Mouse (Mus musculus): ENCODE results near the gene Hamp2.
A peak's percentile ranks its signal among the peaks of the same experiment; 100 is the strongest.
"Not testable (repeated sequence)": the region's sequence is repeated elsewhere in the genome, so short reads cannot be mapped to it uniquely, and the experiment has no call there.

Hamp2 gene

DNA sequence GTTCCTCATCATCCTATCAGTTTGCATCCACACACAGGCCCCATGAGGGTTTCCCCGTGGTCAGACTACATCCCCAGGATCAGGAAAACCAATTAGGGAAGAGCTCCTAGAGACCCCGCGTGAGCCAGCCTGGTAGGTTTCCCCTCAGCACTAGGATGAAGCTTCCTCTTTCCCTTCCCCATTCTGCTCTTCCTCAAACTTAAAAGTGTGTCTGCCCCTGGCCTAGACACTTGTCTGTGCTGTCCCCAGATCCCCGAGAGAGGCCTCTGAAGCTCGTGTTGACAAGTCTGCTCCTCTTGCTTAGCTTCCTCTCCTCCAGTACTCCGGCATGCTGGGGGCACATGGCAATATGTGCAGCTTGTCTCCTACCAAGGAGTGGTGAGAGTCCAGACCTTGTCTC, 29.0 kb upstream of the Hamp2 start:
- no peak for DNase-seq (ENCODE audit: low spot score)

DNA sequence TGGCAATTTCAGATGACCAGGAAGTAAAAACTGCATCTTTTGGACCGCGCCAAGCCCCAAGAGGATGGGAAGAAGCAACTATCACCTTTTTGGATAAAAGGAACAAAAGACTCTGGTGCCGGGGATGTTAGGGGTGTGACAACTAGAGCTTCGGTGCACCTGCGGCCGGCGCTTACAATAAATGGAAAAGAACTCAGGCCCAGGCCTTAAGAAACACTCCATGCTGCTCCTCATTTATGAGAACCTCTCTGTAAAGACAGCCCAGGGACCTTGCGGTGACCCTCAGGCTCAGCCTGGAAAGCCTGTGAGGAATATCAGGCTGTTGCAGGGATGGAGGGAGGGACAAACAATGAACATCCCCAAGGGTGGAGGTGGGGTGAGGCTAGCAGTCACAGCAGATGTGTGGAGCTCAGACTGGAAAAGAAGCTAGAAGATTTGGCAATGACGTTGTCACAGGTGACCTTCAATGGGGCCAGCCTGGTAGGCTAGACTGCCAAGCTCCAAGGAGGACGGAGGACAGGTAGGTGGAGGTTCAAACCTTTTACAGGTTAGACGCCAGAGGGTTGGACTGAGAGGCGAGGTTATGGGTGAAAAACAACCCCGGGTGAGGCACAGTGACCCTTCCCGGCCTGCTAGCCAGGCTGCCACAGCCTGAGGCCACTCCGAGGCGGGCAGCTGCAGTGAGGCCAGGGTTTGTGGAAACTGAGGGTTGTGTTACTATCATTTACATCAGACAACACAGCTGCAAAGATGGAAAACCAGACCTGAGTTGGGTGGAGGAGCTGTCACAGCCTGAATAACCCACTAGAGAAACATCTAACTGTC, 28.2 kb upstream of the Hamp2 start:
- no peak for DNase-seq (ENCODE audit: low spot score)

DNA sequence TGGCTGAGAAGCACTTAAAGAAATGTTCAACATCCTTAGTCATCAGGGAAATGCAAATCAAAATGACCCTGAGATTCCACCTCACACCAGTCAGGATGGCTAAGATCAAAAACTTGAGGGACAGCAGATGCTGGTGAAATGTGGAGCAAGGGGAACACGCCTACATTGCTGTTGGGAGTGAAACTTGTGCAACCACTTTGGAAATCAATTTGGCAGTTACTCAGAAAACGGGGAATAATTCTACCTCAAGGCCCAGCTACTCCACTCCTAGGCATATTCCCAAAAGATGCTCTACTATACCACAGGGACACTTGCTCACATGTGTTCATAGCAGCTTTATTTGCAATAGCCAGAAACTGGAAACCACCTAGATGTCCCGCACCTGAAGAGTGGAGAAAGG, 25.4 kb upstream of the Hamp2 start:
- not testable (repeated sequence) for DNase-seq (ENCODE audit: low spot score)

DNA sequence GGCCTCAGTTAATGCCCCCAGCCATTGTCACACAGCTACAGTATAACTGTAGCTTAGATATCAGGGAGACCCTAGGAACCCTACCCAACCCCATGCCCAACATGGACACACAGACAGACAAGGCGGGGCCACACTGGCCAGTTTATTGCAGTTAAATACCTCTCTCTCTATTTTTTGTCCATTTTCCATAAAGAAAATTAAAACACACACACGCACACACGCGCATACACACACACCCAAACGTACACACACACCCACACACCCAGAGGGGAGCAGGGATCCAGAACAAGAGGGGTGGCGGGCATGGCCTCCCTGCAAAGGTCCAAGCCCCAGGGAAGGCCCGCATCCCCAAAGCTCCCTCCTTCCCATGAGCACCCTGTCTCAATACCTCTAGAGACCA, 21.4 kb upstream of the Hamp2 start:
- no peak for DNase-seq (ENCODE audit: low spot score)

DNA sequence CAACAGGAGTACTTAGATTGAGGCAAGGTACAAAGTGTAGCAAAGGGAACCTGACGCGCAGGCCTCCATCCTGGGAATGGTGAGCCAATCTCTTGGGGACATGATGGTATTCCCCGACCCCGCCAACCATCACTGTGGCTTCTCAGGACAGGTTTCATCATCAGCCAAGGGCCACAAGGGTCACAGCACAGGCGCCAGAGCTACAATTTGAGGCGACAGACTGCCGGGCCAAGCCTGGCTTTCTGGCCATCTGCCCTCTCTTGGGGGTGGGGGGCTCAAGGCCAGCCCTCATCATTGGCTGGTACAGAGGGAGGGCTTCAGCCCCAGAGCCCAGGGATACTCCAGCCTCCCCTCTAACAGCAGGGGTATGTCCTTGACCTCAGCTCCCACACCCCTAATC, 21.0 kb upstream of the Hamp2 start:
- DNase-seq (ENCODE audit: low spot score): not testable (repeated sequence)

DNA sequence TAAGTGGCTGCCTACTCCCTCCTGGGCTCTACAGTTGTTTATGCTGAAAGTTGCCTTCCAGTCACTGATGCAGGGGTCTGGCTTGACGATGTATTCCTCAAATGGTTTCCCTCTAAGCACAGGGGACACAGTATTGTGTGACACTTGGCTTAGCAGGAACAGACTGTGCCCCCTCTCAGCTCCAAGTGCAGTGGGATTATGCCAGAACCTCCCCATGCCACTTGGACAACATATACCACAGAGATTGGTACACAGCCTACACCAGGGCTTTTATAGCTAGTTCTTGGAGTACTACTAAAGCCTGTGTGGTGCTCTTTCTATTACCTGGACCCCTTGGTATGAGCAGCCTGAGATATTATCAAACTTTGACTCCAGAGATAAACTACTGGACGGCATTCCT, 20.2 kb upstream of the Hamp2 start:
- DNase-seq (ENCODE audit: low spot score): not testable (repeated sequence)

DNA sequence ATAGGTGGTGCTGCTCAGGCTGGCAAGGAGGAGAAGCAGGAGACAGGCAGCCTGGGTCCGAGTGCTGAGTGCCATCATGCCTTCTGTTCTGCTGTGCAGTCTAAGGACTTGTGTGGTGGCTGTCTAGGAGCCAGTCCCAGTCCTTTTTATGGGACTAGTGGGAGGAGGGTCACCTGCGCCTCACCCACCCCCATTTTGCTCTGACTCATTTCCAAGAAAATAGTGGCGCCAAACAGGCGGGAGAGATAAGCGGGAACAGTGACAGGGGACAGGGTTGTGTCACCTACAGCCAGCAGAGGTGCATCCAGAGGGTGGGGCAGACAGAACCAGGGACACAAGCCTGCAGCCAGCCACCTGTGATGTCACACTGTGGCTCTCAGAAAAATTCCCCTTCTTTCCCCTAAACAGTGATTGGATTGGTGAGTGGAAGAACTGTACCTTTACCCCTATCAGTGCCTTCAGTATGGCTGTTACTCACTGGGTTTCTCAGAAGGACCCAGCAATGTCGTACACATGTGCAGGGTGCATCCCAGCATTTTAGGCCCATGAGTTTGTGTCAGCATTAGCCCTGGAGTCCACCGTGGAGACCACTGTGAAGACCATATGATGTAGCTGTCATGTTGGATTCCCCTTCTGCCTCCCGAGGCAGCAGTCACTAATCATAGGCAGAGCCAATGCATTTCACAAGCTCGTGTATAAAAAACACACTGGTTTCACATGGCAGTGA, 19.6 kb upstream of the Hamp2 start, which contains the start of gene Hamp:
Gene Hamp, minus strand, starts transcription at position 124 of the 727 bp plus-strand sequence.
- DNase-seq (ENCODE audit: low spot score): no peak

DNA sequence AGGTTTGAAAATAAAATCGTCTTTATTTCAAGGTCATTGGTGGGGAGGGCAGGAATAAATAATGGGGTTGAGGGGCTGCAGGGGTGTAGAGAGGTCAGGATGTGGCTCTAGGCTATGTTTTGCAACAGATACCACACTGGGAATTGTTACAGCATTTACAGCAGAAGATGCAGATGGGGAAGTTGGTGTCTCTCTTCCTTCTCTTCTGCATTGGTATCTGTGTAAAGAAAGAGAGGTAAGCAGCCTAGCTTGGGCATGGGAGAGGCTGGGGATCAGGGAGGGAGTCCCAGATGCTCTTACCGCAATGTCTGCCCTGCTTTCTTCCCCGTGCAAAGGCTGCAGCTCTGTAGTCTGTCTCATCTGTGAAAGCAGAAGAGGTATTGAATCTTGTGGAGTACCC, 17.9 kb upstream of the Hamp2 start:
- DNase-seq (ENCODE audit: low spot score): not testable (repeated sequence)

DNA sequence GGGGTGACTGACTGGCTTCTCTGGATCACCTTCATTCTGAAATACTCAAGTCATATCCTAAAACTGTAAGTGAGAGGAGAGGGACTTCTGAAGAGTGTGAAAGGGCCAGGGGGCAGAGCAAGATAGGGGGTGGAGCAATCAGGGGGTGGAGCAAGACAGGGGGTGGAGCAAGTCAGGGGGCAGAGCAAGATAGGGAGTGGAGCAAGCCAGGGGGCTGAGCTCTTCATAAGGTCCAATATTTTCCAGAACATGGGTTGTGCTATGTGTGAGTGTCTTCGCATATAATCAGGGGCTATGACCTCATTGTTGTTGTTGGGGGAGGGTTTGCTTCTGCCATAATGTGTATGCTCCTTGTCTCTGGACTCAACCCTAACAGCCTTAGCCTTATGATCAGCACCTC, 15.6 kb upstream of the Hamp2 start:
- DNase-seq (ENCODE audit: low spot score): not testable (repeated sequence)

DNA sequence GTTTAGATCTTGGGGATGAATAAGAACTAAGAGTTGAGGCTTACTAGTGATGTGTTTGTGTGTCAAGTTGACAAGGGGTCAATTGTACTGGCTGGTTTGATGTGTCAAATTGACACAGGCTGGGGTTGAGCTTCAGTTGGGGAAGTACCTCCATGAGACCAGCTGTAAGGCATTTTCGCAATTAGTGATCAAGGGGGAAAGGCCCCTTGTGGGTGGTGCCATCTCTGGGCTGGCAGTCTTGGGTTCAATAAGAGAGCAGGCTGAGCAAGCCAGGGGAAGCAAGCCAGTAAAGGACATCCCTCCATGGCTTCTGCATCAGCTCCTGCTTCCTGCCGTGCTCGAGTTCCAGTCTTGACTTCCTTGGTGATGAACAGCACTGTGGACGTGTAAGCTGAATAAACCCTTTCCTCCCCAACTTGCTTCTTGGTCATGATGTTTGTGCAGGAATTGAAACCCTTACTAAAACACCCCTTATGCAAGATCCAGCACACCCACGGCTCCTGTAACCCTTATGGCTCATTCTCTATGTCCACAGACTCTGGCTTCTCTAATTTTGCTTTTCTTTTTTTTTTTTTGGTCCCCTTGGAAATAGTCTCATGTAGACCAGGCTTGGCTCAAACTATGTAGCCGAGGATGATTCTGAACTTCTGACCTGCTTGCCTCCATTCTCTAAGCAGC, 11.1 kb upstream of the Hamp2 start:
- DNase-seq (ENCODE audit: low spot score): not testable (repeated sequence)

DNA sequence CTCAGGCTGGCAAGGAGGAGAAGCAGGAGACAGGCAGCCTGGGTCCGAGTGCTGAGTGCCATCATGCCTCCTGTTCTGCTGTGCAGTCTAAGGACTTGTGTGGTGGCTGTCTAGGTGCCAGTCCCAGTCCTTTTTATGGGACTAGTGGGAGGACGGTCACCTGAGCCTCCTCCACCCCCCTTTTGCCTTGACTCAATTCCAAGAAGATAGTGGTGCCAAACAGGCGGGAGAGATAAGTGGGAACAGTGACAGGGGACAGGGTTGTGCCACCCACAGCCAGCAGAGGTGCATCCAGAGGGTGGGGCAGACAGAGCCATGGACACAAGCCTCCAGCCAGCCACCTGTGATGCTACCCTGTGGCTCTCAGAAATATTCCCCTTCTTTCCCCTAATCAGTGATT, 410 bp downstream of the Hamp2 start:
- DNase-seq (ENCODE audit: low spot score): no peak

DNA sequence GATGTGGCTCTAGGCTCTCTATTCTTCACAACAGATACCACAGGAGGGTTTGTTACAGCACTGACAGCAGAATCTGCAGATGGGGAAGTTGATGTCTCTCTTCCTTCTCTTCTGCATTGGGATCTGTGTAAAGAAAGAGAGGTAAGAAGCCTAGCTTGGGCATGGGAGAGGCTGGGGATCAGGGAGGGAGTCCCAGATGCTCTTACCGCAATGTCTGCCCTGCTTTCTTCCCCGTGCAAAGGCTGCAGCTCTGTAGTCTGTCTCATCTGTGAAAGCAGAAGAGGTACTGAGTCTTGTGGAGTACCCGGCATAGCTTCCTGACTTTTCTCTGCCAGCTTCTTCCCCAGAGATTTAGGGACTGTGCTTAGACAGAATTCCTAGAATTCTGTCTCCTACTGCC, 2.0 kb downstream of the Hamp2 start:
- not testable (repeated sequence) for DNase-seq (ENCODE audit: low spot score)

DNA sequence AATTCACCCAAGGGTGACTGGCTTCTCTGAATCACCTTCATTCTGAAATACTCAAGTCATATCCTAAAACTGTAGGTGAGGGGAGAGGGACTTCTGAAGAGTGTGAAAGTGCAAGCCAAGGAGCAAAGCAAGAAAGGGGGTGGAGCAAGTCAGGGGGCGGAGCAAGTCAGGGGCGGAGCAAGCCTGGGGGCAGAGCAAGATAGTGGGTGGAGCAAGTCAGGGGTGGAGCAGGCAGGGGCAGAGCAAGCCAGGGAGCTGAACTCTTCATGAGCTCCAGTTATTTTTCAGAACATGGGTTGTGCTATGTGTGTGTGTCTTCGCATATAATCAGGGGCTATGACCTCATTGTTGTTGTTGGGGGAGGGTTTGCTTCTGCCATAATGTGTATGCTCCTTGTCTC, 4.3 kb downstream of the Hamp2 start:
- DNase-seq (ENCODE audit: low spot score): no peak

DNA sequence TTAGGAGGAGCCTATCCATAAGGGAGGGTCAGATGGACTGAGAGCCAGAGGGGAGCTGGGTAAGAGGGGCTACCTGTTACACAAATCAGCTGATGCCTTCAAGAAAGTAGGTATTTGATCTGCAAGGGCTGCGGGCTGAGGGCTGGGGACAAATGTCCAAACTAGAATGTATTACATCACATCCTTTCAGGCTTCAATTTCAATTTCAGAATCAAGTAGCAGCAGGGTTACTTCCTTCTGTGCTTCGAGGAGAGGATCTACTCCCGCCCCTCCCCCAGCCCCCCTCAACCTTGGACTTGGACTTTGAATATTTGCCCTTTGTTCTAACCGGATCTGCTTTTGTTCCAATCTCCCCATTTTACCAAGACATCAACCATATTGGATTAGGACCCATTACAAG, 7.3 kb downstream of the Hamp2 start:
- DNase-seq (ENCODE audit: low spot score): no peak

DNA sequence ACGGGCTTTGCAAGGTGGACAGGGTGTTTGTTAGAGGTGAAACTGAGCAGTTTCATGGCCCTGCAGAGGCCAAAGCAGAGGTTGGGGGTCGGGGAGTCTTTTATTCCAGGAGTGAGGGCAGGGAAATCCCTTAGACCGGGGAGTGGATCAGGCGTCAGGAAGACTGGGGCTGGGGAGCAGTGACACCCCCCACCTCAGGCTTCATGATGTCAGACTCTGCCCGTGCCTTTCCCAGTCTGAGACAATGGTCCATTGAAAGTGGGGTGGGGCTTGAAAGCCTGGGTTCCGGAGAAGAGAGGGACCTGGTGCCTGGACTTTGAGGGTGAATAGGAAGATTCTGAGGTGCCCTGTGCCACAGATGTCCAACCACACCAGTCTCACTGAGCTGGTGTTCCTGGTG, 7.8 kb downstream of the Hamp2 start:
- no peak for DNase-seq (ENCODE audit: low spot score)

DNA sequence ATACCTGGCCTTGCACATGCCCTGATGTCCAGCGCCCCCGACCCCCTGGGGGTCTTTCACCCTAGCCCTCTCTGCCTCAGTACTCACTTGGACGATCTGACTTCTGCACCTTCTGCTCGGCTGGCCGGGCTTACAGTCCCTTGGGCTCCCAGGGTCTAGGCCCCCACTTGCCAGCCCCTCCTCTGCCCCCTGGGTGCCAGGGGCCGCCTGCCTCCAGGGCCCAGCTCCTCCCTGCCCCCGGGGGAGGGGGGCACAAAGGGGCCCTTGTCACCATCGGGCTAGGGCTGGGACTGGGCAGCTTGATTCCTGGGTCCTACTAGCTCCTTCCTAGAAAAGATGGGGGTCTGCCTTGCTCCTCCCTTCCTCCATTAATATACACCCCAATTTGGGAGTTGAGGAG, 9.7 kb downstream of the Hamp2 start, which contains the start of gene Mag:
Gene Mag, minus strand, starts transcription at position 142 of the 400 bp plus-strand sequence.
- no peak for DNase-seq (ENCODE audit: low spot score)

DNA sequence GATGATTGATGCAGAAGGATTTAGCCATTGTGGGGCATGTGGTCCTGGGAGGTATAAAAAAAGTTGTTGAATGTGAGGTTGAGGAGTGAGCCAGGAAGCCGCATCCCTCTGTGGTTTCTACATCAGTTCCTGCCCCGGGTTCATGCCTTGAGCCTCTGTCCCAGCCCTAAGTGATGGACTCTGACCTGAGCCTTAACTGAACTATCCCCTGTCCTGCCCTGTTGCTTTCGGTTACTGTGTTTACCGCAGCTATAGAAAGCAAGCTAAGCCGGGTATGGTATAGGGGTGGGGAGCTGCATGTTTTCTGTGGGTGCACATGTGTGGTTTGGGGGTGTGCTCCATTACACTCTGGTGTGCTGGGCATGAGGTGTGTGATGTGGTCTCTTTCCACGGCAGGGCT, 14.7 kb downstream of the Hamp2 start:
- DNase-seq (ENCODE audit: low spot score): no peak

DNA sequence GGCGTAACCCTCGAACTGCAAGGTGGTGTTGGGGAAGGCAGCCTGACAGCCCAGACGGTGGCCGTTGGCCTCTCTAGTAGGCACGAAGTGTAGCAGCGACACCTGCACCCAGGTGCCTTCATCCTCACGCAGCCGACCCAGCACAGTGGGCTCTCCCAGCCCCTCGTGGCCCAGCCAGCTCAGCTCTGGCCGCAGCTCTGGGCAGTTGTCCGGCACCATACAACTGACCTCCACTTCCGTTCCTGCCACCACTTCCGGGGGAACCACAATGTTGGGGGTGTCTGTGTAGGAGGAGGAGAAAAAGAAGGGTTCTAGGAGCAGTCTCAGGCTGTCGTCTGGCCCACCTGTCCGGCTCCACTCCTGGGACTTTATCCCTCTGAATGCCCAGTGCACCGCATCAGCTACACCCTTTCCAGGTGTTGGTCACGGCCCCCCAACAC, 15.5 kb downstream of the Hamp2 start:
- DNase-seq (ENCODE audit: low spot score): no peak

DNA sequence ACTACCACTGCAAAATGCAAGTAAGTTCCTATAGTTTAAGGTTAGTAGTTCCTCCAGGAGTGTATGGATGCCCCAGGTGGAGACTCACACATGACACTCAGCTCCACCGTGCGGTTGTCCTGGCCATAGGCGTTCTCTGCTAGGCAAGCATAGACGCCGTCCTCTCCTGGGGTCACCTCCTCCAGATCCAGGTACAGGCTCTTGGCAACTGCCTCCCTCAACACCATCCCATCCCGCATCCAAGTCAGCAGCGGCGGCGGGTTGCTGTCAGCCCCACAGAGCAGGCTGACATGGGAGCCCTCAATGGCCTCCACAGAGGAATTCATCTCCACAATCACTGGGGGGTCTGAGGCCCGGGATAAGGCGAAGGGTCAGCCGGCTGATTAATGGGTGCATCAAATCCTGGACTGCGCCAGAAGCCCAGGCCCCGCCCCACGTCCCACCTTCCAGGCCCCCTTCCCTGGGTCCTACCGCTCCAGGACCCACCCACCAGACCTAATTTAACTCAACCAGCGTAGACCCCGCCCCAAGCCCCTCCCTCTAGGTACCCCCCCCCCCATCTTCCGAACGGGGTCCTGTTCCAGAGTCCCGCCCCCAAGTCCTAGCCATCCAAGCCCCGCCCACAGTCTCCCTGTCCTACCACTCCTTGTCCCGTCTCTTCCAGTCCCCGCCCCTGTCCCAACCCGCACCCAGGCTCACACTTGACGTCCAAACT, 16.0 kb downstream of the Hamp2 start:
- DNase-seq (ENCODE audit: low spot score): peak; percentile 79

DNA sequence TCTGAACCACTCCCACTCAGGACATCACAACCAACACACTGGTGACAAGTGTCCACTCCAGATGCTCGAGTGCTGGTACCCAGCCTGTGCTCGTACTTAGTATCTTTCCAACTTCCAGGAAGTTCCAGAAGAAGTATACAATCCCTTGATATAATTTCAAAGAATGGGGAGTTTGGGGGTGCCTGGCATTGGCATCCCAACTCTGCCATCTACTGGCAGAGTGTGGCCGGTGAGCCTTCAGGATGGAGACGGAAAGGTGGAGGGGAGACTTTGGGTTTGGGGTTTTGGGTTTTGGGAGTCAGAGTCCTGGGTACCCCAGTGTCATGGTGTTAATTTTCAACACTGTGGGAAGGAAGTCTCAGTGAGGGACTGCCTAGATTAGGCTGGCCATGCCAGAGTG, 20.4 kb downstream of the Hamp2 start:
- no peak for DNase-seq (ENCODE audit: low spot score)

DNA sequence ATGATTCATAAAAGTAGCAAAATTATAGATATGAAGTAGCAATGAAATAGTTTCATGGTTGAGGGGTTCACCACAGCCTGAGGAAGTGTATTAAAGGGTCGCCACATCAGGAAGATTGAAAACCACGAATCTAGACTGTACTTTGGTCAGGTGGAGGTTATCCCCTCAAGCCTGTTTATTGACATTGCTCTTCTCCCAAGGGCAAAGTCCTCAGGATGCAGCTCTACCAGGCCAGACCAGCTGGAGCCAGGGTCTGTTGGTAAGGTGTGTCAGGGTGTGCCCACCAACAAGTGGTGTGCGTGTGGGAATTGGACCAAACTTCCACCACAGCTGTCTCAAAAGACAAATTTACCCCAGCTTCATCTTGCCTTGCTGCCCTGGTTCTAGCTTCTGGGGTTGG, 29.3 kb downstream of the Hamp2 start:
- no peak for DNase-seq (ENCODE audit: low spot score)

DNA sequence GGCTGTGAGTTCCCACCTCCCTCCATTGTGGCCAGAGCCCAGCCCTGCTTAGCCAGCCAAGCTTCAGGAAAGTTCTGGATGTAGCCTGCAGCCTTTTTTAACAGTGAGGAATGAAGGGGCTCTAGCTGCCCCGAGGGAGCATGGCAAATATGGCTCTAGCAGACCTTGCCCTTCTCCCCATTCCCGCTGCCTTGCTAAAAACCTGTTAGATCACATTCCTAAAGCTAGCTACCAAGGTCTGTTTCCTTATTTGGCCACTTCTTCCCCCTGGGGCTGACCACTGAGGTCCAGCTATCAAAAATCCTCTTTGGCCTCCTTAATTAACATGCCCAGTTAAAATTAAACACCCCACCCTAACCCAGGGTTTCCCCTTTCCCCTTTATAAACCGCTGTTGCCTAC, 32.0 kb downstream of the Hamp2 start:
- peak; percentile 27 for DNase-seq (ENCODE audit: low spot score)
